Mouse (Mus musculus): Measurements from ENCODE around the gene Ptprf. TPM values are rescaled to one million over a fixed set of nuclear protein-coding genes. Genes with fewer than 3 reads are reported as not detected.

Gene Ptprf
- total RNA-seq, 2 experiments from 2014 or later = 67.6 to 77.5 TPM

DNA sequence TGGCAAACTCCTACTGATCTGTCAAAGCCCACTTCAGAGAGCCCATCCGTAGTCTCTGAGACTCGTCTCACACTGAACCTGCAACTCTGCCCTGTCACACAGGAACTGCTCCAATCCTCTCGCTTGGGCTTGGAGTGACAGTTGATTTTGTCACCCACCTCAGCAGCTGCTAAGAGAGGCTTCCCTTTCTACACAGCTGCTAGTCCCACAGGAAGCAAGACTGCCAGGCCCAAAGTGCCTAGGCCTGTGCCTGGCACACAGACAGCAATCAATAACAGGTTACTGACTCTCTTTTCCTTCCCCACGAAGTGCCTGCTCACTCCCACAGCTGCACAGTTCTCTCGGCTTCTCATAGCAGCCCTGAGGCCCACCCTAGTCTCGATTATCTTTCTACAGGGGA is 2.7 kb downstream of the Ptprf start:
- no peak for DNase-seq (ENCODE audit: low spot score in 2 of 2)

GRCm38 (mm10) chr4:118286202-118286601 is 5.0 kb downstream of the Ptprf start:
- no peak for DNase-seq (ENCODE audit: low spot score in 2 of 2)

DNA sequence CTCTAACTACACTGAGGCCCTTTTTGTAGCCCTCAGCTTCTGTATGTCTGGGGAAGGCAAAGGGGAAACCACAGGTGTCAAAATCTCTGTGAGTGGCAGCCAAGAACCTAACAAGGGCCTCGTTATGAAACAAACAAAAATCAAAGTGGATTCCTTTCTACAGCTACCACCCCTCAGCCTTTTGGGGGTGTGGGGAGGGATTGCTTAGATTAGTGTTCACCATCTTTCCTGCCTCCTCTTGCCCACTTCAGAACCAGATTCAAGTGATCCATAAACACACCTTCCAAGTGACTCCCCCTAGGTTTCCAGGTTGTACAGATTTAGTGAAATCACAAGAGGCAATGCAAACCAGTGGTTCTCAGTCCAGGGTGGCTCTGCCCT is 9.0 kb downstream of the Ptprf start:
- DNase-seq (ENCODE audit: low spot score in 2 of 2) = no peak

DNA sequence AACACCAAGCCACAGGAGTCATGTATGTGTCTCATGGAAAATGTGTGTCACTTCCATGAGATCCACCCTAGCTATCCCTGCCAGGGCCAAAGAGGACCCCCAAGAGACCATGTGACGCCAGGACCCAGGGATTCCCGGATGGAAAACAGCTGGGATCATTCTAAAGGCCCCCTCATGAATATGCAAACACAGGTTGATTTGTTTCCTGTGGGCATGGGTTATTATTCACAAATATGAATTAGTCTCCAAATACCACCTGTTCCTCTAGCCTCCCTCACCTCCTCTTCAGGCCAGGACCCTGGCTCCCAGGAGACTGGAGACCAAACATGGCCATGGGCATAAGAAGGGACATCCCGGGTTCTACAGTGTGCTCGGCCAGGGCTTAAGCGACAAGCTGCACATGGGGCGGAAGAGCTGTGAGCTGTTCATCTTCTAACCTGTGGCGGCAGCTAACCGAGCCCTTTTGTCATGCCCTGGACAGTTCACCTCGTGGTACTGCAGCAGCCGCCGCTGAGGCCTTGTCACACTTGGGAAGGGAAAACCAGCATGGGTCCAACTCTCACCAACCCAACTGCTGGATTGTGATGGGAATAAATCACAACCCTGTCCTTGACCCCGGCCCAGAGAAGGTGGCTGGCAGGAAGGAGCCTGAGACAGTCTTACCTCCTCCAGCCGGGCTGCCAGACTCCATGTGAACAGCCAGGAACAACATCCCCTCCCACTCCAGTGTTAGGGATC is 9.6 kb downstream of the Ptprf start:
- no peak for DNase-seq (ENCODE audit: low spot score in 2 of 2)

- DNase-seq (ENCODE audit: low spot score in 2 of 2) = no peak
These were observed 10.7 kb downstream of the Ptprf start for GRCm38 (mm10) chr4:118280506-118280905.

DNA sequence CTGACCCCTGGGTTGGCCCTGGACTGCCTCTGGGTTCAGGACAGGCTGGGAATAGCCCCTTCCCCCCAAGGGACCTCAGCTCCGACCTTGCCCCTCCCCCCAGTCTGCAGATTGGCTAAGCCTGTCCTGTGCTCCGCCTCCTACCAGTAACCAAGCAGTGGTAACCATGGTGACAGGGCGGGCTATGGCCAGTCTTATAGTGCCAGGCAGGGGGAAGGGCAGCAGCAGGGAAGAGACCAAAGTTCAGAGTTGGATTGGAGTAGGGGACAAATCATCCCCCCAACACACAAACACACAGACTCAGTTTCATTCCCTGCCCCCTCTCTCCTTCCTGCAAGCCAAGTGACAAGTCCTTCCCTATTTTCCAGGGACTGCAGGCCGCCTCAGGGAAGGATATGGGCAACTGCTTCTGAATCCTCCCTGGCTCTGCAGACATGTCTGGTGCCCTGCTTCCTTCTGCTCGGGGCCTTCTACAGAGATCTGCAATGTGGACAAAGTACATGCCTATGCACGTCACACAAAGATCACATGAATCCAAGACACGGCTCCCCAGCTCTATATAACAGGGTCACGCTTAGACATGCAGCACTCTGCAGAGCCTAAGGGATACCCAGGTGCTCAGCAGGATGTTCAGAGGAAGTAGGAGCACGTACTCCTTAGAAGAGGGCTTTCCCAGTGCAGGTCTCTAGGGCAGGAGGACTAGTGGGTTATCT is 14.5 kb downstream of the Ptprf start:
- peak; percentile 48 to 70 for DNase-seq (ENCODE audit: low spot score in 2 of 2)

DNA sequence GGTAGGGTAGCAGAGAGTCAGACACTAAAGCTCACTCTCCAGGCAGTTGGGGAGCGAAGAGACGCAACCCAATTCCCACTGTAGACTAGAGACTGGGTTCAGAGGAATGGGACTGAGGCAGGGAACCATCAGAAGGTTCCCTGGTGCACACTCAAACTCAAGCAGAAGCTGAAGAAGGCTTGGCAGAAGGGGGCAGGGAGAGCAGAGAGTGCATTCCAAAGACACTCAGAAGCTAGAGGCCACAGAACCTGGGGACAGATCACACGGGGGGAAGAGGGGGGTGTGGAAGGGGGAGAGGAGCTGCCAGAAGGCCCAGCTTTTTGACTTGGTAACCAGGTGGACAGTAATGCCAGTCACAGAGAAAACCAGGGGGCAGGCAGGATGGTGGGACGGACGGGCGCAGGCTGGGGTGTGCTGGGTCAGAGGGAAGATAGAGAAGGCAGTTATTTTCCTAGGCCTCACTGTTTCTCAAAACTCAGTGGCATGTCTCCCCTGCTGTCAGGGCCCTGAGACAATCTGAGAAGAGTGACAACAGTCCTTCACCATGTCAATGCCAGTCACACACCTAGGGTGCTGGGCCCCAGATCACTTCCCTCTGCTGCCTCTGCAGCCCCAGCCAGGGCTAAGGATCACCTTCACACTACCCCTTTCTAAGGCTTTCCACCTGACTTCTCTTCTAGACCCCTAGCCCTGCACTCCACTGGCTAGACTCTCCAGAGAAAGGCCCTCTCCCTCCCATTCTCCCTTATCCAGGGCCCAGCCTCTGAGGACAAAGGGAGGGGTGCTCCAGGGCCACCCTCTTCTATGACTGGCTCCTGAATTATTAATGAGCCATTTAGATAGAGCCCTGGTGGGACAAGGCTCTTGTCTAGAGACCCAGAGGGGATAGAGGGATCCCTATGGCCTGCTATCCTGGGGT is 15.3 kb downstream of the Ptprf start:
- DNase-seq (ENCODE audit: low spot score in 2 of 2) = no peak

GRCm38 (mm10) chr4:118274521-118274920 is 16.7 kb downstream of the Ptprf start:
- DNase-seq (ENCODE audit: low spot score in 2 of 2) = no peak

DNA sequence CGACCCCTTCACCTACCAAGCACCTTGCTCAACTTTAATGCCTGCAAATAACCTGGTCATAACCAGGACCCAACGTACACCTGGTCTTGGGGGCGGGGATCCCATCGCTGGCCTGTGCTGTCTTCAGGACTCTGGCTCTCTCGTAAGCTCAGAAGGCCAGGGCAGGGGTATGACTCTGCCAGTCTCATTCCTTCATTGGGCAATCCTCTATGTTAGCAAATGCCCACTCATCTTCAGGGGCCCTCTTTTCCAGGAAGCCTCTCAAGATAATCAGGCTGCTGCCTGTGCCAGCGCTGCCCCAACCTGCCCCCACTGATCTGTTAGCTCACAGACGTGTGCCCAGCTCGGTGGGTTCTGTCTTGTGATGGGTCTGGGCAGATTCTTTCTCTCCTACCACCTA is 17.2 kb downstream of the Ptprf start:
- no peak for DNase-seq (ENCODE audit: low spot score in 2 of 2)

DNA sequence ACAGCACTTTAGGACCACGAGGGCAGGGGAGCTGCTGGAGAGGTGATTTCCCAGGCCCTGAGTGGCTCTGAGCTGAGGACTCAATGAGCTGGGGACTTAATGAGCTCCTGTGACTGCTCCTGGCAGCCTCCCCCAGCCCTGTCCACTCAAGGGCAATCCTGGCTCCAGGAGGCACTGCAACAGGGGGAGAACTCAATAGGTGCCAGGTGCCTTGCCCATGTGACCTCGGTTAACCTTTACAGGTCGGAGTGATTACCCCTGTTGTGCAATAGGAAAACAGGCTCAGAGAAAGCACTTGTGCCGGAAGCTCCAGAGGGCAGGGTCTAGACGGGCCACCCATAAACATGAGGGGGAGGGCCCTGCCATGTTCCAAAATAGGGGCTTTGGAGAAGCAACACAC is 17.7 kb downstream of the Ptprf start:
- DNase-seq (ENCODE audit: low spot score in 2 of 2) = no peak

GRCm38 (mm10) chr4:118272871-118273270 is 18.3 kb downstream of the Ptprf start:
- no peak for DNase-seq (ENCODE audit: low spot score in 2 of 2)

- no peak for DNase-seq (ENCODE audit: low spot score in 2 of 2)
These were observed 18.9 kb downstream of the Ptprf start for GRCm38 (mm10) chr4:118272258-118272657.

- no peak for DNase-seq (ENCODE audit: low spot score in 2 of 2)
These were observed 19.6 kb downstream of the Ptprf start for GRCm38 (mm10) chr4:118271556-118272074.

- DNase-seq (ENCODE audit: low spot score in 2 of 2) = no peak
These were observed 20.5 kb downstream of the Ptprf start for GRCm38 (mm10) chr4:118270706-118271105.

DNA sequence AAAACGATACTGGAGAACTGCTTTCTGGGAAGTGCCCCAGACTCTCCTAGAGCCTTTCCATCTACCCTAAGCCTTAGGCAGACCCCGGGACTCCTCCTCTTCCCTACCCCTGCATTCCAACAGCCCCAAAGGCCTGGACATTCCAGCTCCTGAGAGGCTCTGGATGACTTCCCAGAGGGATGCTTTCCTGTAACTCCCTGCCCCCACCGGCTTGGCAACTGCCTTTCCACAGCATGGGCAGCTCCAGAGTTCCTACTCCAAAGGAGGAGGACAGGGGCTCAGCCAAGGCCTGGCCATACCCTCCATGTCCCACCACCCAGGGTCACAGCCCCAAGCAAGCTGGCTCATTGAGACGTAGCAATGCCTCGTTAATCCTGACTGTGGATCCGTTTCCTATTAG is 21.2 kb downstream of the Ptprf start:
- DNase-seq (ENCODE audit: low spot score in 2 of 2) = no peak

DNA sequence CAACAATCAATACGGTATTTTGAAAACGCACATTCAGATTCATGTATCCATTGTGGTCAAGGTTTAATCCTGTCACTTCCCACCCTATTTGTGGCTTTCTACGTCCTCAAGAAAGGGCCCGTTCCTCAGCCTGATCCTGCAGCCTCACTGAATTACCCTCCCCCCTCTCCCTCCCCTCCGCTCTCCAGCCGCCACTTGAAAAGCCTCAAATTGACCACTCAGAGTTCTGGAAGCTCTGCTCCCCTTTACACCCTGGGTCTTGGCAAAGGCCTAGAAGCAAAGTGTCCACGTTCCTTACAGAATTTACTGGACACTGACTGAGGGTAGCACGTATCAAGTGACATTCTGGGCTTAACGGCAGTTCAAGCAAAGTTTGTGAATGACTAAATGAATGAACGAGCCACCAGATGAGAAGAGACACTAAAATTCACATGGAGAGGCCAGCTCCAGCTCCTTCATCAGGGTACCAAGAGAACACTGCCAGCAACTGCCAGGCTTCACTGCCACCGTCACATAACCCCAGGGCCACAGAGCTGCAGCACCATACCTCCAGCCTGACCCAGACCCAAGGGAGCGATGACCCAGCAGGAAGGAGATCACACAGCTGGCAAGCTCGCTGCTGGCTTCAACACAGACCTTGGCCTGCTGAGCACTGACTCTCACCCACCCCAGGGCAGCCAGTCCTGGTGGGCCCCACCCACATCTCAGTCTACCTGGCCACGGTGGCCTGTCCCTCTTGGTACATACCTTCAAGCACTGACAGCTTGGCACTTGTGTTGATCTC is 22.6 kb downstream of the Ptprf start:
- no peak for DNase-seq (ENCODE audit: low spot score in 2 of 2)

GRCm38 (mm10) chr4:118265557-118265956 is 25.6 kb downstream of the Ptprf start:
- peak; percentile 23 to 47 for DNase-seq (ENCODE audit: low spot score in 2 of 2)

DNA sequence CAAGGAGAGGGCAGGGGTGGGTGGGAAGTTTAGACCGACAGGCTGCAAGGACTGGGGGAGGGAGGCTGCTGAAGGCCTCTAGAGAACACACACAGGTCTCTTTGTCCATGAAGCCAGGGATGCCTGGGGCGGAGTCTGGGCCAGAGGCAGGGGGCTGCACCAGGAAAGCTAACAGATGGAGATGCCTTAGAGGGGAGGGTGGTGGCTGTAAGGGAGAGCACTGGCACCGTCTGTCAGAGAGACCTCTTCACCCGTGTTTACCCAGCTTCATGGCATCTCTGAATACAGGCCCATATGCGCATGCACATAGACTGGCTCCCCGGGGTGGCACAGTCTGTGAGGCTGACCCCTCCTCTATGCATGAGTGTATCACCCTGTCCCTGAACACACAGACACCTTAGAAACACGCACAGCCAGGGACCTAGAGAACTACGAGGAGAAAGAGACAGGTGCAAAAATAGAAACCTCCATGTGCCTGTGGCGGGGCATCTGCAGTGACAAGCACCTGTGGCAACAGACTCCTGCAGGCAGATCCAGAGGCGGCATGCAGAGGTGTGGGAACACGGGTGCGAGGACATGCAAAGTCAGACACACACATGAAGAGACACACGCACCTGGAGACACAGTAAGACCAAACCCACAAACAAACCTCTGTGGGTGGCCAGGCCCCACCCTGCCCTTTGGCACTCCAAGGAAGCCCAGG is 29.3 kb downstream of the Ptprf start:
- DNase-seq (ENCODE audit: low spot score in 2 of 2) = no peak

DNA sequence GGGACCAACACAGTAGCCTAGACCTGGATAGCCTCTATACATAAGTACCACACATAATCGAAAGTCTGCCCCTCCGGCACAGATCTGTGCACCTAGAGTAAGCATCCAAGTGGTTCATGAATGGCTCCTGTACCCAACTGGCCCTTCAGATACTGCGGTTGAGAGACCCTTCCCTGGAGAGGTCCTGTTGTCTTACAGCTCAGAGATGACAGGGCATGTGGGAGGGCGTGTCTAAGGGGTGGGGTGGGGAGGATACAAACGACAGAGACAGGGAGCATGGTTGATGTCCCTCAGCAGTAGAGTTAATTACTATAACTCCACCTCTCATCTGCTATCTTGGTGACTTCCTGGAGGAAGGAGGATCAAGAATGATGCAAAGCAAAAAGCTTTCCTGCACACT is 29.9 kb downstream of the Ptprf start:
- no peak for DNase-seq (ENCODE audit: low spot score in 2 of 2)
